Mouse (Mus musculus) bone marrow, adult 2 months (tissue): Measurements from ENCODE around the gene Arid1b.

ENCODE experiments used
- CTCF ChIP-seq: fragments of 200-500 bp; IDR thresholded peaks from 2 replicates; pipeline ENCODE4 v1.5.1; 2011; ENCODE audit warnings: low read length, control low read depth; ENCODE audit not compliant: control insufficient read depth, insufficient read depth
- POLR2A ChIP-seq: fragments of 200-500 bp; IDR thresholded peaks from 2 replicates; pipeline ENCODE4 v1.6.1; 2011; ENCODE audit warnings: low read depth, mild to moderate bottlenecking, control low read depth, low read length, borderline replicate concordance; ENCODE audit not compliant: control insufficient read depth

DNA sequence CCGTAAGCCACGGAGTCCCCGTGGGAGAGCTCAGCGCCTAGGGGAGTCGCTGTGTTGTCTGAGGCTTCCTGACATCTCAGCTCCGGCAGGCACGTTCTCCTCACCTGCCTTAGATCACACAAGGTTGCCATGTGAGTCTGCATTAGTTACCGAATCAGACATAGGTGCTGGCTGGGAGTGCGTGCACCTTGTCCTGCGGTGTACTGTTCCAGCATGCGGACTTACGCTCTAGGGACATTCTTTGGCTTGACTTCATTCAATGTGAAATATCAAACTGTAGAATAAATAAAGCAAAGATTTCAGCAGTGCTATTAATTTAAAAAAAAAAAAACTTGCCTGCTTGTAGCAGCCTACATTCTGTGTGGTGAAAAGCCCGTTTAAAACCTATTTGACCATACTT is 101.6 kb downstream of the Arid1b start:
- TF ChIP-seq CTCF (no peak), POLR2A (no peak)
